Mouse (Mus musculus) lung, postnatal 0 days (tissue): ENCODE data around the gene Galr3.

ENCODE experiments used
- CTCF ChIP-seq: IDR thresholded peaks from 2 replicates; pipeline ENCODE4 v1.5.1; 2016; ENCODE audit warnings: antibody characterized with exemption, mild to moderate bottlenecking
- EP300 ChIP-seq: IDR thresholded peaks from 2 replicates; pipeline ENCODE4 v1.6.1; 2016; ENCODE audit warnings: antibody characterized with exemption, mild to moderate bottlenecking, control low read depth

DNA sequence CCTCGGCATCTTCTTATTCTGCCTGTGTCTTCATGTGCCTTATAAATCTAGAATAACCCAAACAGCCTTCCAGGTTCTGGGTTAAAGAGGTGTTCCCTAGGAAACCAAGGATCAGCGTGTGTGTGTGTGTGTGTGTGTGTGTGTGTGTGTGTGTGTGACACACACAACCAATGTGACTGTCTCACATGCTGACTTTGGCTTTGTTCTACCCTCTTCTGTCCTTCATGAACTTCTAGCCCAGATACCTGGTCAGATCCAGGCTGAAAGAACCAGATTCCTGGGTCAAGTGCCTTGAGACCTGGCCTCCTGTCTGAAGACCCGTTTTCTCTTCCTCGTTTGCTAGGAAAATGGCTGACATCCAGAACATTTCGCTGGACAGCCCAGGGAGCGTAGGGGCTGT lies at the start of gene Galr3:
- TF ChIP-seq CTCF (no peak), EP300 (no peak)
